Mouse (Mus musculus): ENCODE data around the gene Crybb3.

DNA sequence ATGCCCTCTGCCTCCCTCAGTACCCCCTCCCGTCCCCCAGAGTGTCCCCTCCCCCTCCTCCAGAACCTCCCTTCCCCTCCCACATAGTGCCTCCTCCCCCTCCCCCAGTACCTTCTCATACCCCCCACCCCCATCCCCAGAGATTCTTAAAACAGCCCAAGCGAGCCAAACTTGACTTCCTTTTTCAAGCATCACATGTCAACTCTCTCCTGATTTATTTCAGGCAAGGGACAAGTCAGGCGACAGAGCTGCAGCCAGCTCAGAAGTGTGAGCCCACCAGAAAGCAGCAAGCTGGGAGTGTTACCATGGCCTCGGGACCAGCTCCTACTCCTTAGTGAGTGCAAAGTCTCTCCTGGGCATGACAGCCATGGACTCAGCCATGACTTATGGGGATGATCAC, 30.0 kb upstream of the Crybb3 start:
- TF ChIP-seq CTCF (IDR thresholded peaks at IDR 0.05; ENCODE audit: extremely low read depth, insufficient read length, insufficient replicate concordance, low read depth, low read length) (no peak), POLR2A (IDR thresholded peaks at IDR 0.05; ENCODE audit: low read depth, low read length) (no peak)

Measured in small intestine, adult 2 months (tissue).